Mouse (Mus musculus): ENCODE measurements around the gene Flad1.

- no peak for TF ChIP-seq CTCF (IDR thresholded peaks at IDR 0.05; ENCODE audit: extremely low read depth, insufficient read depth, low read length)
- no peak for TF ChIP-seq POLR2A (IDR thresholded peaks at IDR 0.05; ENCODE audit: extremely low read depth, insufficient read depth, low read length)
Measured at GRCm38 (mm10) chr3:89384331-89385076, 27.2 kb downstream of the Flad1 start.
